Mouse (Mus musculus) adipocyte (in vitro differentiated cells): ENCODE measurements at regions not wholly inside any gene's neighbourhood (a gene's known extent, or its start where the extent isn't known, plus 50 kb on each side); places are given as distances from the start of the nearest gene placed in this dataset.

Experiments used
- DNase-seq: peaks from one replicate; pipeline ENCODE4 v3.0.0-alpha.2; 2016; ENCODE audit warnings: low spot score

DNA sequence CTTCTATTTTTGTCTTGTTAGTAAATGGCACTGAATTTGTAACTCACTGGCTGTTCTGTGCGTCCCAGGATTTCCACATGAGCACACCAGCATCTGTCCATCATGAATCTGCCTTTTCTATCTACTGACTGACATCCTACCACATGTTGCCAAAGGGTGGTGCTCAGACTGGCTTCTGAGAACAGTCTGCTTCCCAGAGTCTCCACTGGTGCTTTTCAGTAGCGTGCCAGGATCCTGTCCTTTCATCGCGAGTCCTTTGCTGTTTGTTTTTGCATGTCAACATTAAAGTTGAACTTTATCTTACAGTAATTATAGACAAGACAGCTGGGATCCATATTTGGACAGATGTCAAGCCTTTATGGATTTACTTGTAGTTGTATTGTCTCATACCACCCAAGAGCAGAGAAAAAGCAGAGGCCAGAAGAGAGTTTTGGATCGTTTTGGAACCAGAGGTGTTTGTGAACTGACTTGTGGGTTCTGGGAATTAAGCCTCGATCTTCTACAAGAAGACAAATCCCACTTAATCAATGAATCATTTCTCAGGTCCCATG, 314.0 kb upstream of the Agtr1b start:
- DNase-seq: no peak

DNA sequence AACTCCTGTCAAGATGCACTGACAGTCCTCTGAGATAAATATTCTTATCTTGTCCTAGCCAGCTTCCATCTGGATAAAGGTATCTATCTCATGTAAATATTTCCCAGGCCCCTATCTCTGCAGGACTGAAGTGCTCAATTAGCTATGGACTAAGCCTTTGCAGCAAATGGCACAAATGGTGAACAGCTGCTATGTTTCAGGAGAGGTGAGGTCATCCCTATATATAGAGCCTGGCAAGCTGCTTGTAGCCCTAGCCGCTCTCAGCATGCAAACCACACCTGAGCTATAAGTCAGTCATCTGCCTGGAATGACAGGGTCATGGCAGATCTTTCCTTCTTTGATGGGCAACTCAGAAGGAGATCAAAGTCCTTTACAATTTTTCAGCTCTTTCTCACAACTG, 294.9 kb upstream of the Agtr1b start:
- no peak for DNase-seq

DNA sequence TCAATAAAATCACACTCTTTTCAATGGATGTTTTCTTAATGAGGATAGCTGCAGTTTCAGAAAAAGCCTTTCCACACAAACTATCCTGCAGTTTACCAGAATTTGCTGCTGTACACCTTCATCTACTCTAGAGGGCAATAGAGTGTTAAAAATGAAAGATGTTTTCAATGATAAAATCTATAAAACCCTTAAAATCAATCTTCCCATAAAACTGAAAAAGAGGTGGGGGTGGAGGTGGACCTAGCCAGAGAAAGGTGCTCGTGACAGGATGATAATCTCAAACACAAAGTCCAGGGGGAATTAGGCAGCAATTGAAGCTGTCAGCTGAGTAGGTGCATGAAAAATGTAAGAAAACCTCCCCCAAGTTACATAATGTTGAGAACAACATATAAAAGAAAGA, 288.4 kb upstream of the Agtr1b start:
- DNase-seq: peak; percentile 28
